Mouse (Mus musculus) brain, embryonic 18.5 days (tissue): ENCODE results near the gene Pam16.

Experiments
- DNase-seq: peaks from one replicate; pipeline ENCODE4 v3.0.0-alpha.2; 2012; ENCODE audit warnings: low read depth, low spot score

The Pam16 gene

GRCm38 (mm10) chr16:4611193-4611592 is 13.6 kb downstream of the Pam16 start:
- DNase-seq: no peak

- DNase-seq: no peak
Observed at GRCm38 (mm10) chr16:4608532-4609059, 16.2 kb downstream of the Pam16 start.

GRCm38 (mm10) chr16:4607818-4608531 is 16.8 kb downstream of the Pam16 start:
- no peak for DNase-seq

GRCm38 (mm10) chr16:4606431-4607084 is 18.2 kb downstream of the Pam16 start:
- no peak for DNase-seq

GRCm38 (mm10) chr16:4605514-4606131 is 19.2 kb downstream of the Pam16 start:
- DNase-seq: no peak

- no peak for DNase-seq
Observed at GRCm38 (mm10) chr16:4604293-4604837, 20.4 kb downstream of the Pam16 start.

- DNase-seq: no peak
Observed at GRCm38 (mm10) chr16:4603453-4603837, 21.3 kb downstream of the Pam16 start.

GRCm38 (mm10) chr16:4602766-4603452 is 21.9 kb downstream of the Pam16 start:
- DNase-seq: no peak

GRCm38 (mm10) chr16:4602189-4602588 is 22.6 kb downstream of the Pam16 start:
- DNase-seq: no peak

- no peak for DNase-seq
Observed at GRCm38 (mm10) chr16:4600701-4601310, 24.0 kb downstream of the Pam16 start.

GRCm38 (mm10) chr16:4599616-4600015 is 25.2 kb downstream of the Pam16 start:
- DNase-seq: no peak

GRCm38 (mm10) chr16:4598891-4599543 is 25.8 kb downstream of the Pam16 start:
- DNase-seq: no peak

GRCm38 (mm10) chr16:4598041-4598440 is 26.7 kb downstream of the Pam16 start:
- DNase-seq: no peak

- DNase-seq: no peak
Observed at GRCm38 (mm10) chr16:4597296-4597695, 27.5 kb downstream of the Pam16 start.

GRCm38 (mm10) chr16:4596836-4597235 is 28.0 kb downstream of the Pam16 start:
- no peak for DNase-seq

- DNase-seq: no peak
Observed at GRCm38 (mm10) chr16:4596141-4596728, 28.6 kb downstream of the Pam16 start.

GRCm38 (mm10) chr16:4595527-4595963 is 29.2 kb downstream of the Pam16 start:
- no peak for DNase-seq

GRCm38 (mm10) chr16:4594814-4595526 is 29.8 kb downstream of the Pam16 start:
- DNase-seq: no peak

- peak; percentile 76 for DNase-seq
Observed at GRCm38 (mm10) chr16:4593971-4594813, 30.6 kb downstream of the Pam16 start, which contains the start of gene Glis2. Gene Glis2, plus strand, starts transcription at chr16:4594713.
